Mouse (Mus musculus) midbrain, embryonic 11.5 days (tissue): ENCODE data around the gene Jarid2. TPM values are rescaled to one million over a fixed set of nuclear protein-coding genes. Genes with fewer than 3 reads are reported as not detected.

Source experiments
- ATAC-seq: fragments of 200-750 bp; cut with Nextera tagmentation; 2 replicates; pipeline ENCODE4 v1.8.0; 2017; ENCODE audit warnings: moderate TSS enrichment, moderate library complexity; ENCODE audit not compliant: low FRiP score
- DNase-seq: peaks from one replicate; pipeline ENCODE4 v3.0.0; 2015; ENCODE audit warnings: low spot score; ENCODE audit errors: missing footprints
- H3K27ac ChIP-seq: fragments of 300-500 bp; sonication (generic); 2 replicates; pipeline ENCODE4 v1.5.1; 2014; ENCODE audit warnings: low read depth, low read length
- H3K27me3 ChIP-seq: fragments of 300-500 bp; sonication (generic); 2 replicates; pipeline ENCODE4 v1.6.1; 2014; ENCODE audit warnings: mild to moderate bottlenecking, low read length, moderate library complexity, mixed read lengths; ENCODE audit not compliant: control insufficient read depth, insufficient read depth
- H3K36me3 ChIP-seq: fragments of 300-500 bp; sonication (generic); 2 replicates; pipeline ENCODE4 v1.6.1; 2014; ENCODE audit warnings: mild to moderate bottlenecking, low read length, moderate library complexity, mixed read lengths; ENCODE audit not compliant: control insufficient read depth, insufficient read depth
- H3K4me1 ChIP-seq: fragments of 300-500 bp; sonication (generic); 2 replicates; pipeline ENCODE4 v1.6.1; 2014; ENCODE audit warnings: low read length; ENCODE audit not compliant: control insufficient read depth, insufficient read depth
- H3K4me2 ChIP-seq: fragments of 300-500 bp; sonication (generic); 2 replicates; pipeline ENCODE4 v1.6.1; 2014; ENCODE audit warnings: mild to moderate bottlenecking, moderate library complexity
- H3K4me3 ChIP-seq: fragments of 300-500 bp; sonication (generic); 2 replicates; pipeline ENCODE4 v1.5.1; 2014; ENCODE audit warnings: low read depth, low read length
- H3K9ac ChIP-seq: fragments of 300-500 bp; sonication (generic); 2 replicates; pipeline ENCODE4 v1.6.1; 2014; ENCODE audit warnings: low read length
- H3K9me3 ChIP-seq: fragments of 300-500 bp; sonication (generic); 2 replicates; pipeline ENCODE4 v1.6.1; 2016; ENCODE audit warnings: low read length; ENCODE audit not compliant: control insufficient read depth
- WGBS: fragments of 180-500 bp; shearing (Covaris S2); extraction: QIAGEN DNeasy Blood & Tissue Kit; methylation state at CpG from one replicate; pipeline ENCODE4 v1.1.7; 2014; 5-methylcytosine and 5-hydroxymethylcytosine counted together
- polyA plus RNA-seq: library from polyadenylated mRNA; unstranded; fragments of >200 nt; fragmentation: Nextera tagmentation; extraction: Ambion mirVana; gene quantifications from 2 replicates; pipeline ENCODE4 v1.2.1, GENCODE M21; 2014

Gene Jarid2
- polyA plus RNA-seq, 1 experiment from 2014 or later: 37.4 TPM

GRCm38 (mm10) chr13:44943618-44944017, 214.3 kb downstream of the Jarid2 start:
- Histone ChIP-seq H3K27me3 (no peaks in the 10 kb centered on the region), H3K27ac (no peak overlapping the region), H3K4me3 (no peak overlapping the region), H3K36me3 (no peaks in the 10 kb centered on the region), H3K9ac (no peak overlapping the region), H3K9me3 (no peaks in the 10 kb centered on the region), H3K4me1 (0 out of 2 replicates have a peak, but pooled peaks cover 3% of the 10 kb centered on the region), H3K4me2 (no peak overlapping the region)
- DNase-seq (no peak), ATAC-seq (no peak)
- WGBS: 85% methylated on average over 2 of the region's 2 CpGs

GRCm38 (mm10) chr13:44946880-44947635, 217.8 kb downstream of the Jarid2 start:
- Histone ChIP-seq H3K36me3 (no peaks in the 10 kb centered on the region), H3K27me3 (no peaks in the 10 kb centered on the region), H3K9ac (peak overlapping the region; percentile 28; the same call in 1 of the 2 replicates), H3K4me1 (0 out of 2 replicates have a peak, but pooled peaks cover 3% of the 10 kb centered on the region), H3K9me3 (no peaks in the 10 kb centered on the region), H3K27ac (no peak overlapping the region), H3K4me2 (peak overlapping the region; percentile 19), H3K4me3 (peak overlapping the region; percentile 13)
- ATAC-seq (no peak), DNase-seq (peak; percentile 94)
- 43% methylated on average over 8 of the region's 8 CpGs for WGBS

GRCm38 (mm10) chr13:44948320-44949250, 219.3 kb downstream of the Jarid2 start:
- DNase-seq: no peak
- Histone ChIP-seq H3K4me3 (no peak overlapping the region), H3K9me3 (no peaks in the 10 kb centered on the region), H3K27ac (no peak overlapping the region), H3K9ac (no peak overlapping the region), H3K27me3 (no peaks in the 10 kb centered on the region), H3K4me1 (0 out of 2 replicates have a peak, but pooled peaks cover 3% of the 10 kb centered on the region), H3K4me2 (no peak overlapping the region), H3K36me3 (no peaks in the 10 kb centered on the region)
- WGBS: 92% methylated on average over 16 of the region's 16 CpGs
- ATAC-seq: no peak

- H3K4me3 ChIP-seq: no peak overlapping the region
- H3K4me1 ChIP-seq: no peaks in the 10 kb centered on the region
- no peak overlapping the region for H3K9ac ChIP-seq
- H3K4me2 ChIP-seq: no peak overlapping the region
- H3K36me3 ChIP-seq: peaks cover 2% of the 10 kb centered on the region; the same call in 1 of the 2 replicates
- no peaks in the 10 kb centered on the region for H3K9me3 ChIP-seq
- H3K27ac ChIP-seq: no peak overlapping the region
- 78% methylated on average over 10 of the region's 10 CpGs for WGBS
- no peak for DNase-seq
- H3K27me3 ChIP-seq: no peaks in the 10 kb centered on the region
- ATAC-seq: no peak
Observed at GRCm38 (mm10) chr13:44952393-44953086, 223.3 kb downstream of the Jarid2 start.

- no peak overlapping the region for H3K4me2 ChIP-seq
- no peaks in the 10 kb centered on the region for H3K27me3 ChIP-seq
- DNase-seq: no peak
- H3K9ac ChIP-seq: no peak overlapping the region
- 92% methylated on average over 8 of the region's 8 CpGs for WGBS
- H3K27ac ChIP-seq: no peak overlapping the region
- H3K4me3 ChIP-seq: no peak overlapping the region
- H3K9me3 ChIP-seq: no peaks in the 10 kb centered on the region
- peaks cover 2% of the 10 kb centered on the region; the same call in 1 of the 2 replicates for H3K36me3 ChIP-seq
- H3K4me1 ChIP-seq: no peaks in the 10 kb centered on the region
- no peak for ATAC-seq
Observed at GRCm38 (mm10) chr13:44953546-44954231, 224.4 kb downstream of the Jarid2 start.

GRCm38 (mm10) chr13:44954232-44954568, 224.9 kb downstream of the Jarid2 start:
- H3K4me2 ChIP-seq: no peak overlapping the region
- H3K27me3 ChIP-seq: no peaks in the 10 kb centered on the region
- H3K9ac ChIP-seq: no peak overlapping the region
- H3K4me1 ChIP-seq: no peaks in the 10 kb centered on the region
- no peak for ATAC-seq
- 93% methylated on average over 1 of the region's 1 CpGs for WGBS
- no peak overlapping the region for H3K27ac ChIP-seq
- H3K4me3 ChIP-seq: no peak overlapping the region
- H3K36me3 ChIP-seq: peaks cover 2% of the 10 kb centered on the region; the same call in 1 of the 2 replicates
- no peaks in the 10 kb centered on the region for H3K9me3 ChIP-seq
- DNase-seq: no peak

GRCm38 (mm10) chr13:44955781-44956180, 226.5 kb downstream of the Jarid2 start:
- H3K9me3 ChIP-seq: no peaks in the 10 kb centered on the region
- no peak for ATAC-seq
- H3K36me3 ChIP-seq: peaks cover 2% of the 10 kb centered on the region; the same call in 1 of the 2 replicates
- H3K27ac ChIP-seq: no peak overlapping the region
- 97% methylated on average over 6 of the region's 6 CpGs for WGBS
- H3K9ac ChIP-seq: no peak overlapping the region
- no peak overlapping the region for H3K4me2 ChIP-seq
- no peaks in the 10 kb centered on the region for H3K4me1 ChIP-seq
- H3K4me3 ChIP-seq: no peak overlapping the region
- DNase-seq: no peak
- H3K27me3 ChIP-seq: no peaks in the 10 kb centered on the region

GRCm38 (mm10) chr13:44957049-44957448, 227.8 kb downstream of the Jarid2 start:
- H3K36me3 ChIP-seq: peaks cover 2% of the 10 kb centered on the region; the same call in 1 of the 2 replicates
- no peak overlapping the region for H3K4me3 ChIP-seq
- H3K27ac ChIP-seq: no peak overlapping the region
- no peak overlapping the region for H3K9ac ChIP-seq
- no peaks in the 10 kb centered on the region for H3K9me3 ChIP-seq
- no peaks in the 10 kb centered on the region for H3K4me1 ChIP-seq
- no peak overlapping the region for H3K4me2 ChIP-seq
- 87% methylated on average over 8 of the region's 8 CpGs for WGBS
- no peak for DNase-seq
- no peaks in the 10 kb centered on the region for H3K27me3 ChIP-seq
- ATAC-seq: no peak
